Mouse (Mus musculus): ENCODE measurements around the gene Syngap1. TPM values are rescaled to one million over a fixed set of nuclear protein-coding genes. Genes with fewer than 3 reads are reported as not detected.
A peak's percentile ranks its signal among the peaks of the same experiment; 100 is the strongest.
"Not testable (repeated sequence)": the region's sequence is repeated elsewhere in the genome, so short reads cannot be mapped to it uniquely, and the experiment has no call there.

Gene Syngap1
- polyA plus RNA-seq, 2 experiments from 2014 or later = not detected

DNA sequence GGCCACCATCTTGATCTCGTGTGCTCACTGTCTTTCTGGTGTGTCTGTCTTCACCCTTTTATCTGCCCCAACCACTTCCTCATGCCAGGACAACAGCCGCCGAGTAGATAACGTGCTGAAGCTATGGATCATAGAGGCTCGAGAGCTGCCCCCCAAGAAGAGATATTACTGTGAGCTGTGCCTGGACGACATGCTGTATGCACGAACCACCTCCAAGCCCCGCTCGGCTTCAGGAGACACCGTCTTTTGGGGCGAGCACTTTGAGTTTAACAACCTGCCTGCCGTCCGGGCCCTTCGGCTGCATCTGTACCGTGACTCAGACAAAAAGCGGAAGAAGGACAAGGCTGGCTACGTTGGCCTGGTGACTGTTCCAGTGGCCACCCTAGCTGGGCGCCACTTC is 15.8 kb downstream of the Syngap1 start:
- ATAC-seq = no peak

DNA sequence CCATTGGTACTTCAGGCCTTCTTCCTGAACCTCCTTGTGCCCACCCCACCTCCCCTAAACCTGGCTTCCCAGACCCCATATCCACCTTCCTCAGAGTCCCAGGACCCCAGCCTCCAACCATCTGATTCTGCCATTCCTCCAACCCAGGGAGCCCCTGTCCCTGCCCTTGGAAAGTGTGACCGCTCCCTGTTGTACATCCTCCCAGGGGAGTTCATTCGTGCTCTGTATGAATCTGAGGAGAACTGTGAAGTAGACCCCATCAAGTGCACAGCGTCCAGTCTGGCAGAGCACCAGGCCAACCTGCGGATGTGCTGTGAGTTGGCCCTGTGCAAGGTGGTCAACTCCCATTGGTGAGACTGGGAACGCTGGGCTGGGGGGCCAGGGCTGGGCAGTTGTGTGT is 16.8 kb downstream of the Syngap1 start:
- ATAC-seq = no peak

DNA sequence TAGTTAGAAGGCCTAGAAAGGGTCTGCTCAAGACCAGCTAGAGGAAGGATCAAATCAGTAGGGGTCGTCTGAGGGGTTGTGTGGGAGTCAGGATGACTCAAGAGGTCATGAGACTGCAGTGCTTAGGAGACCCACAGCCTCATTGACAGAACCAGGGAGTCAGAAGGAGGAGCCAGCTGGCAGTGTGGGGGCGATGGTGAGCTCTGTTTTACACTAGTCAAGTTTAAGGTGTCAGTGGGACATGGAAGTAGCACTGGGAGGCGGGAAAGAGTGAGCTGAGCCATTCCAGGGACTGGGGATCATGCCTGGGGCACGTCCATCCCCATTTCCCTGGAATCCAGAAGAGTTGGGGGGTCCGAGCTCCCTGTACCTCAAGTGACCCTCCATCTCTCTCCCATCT is 17.8 kb downstream of the Syngap1 start:
- no peak for ATAC-seq

DNA sequence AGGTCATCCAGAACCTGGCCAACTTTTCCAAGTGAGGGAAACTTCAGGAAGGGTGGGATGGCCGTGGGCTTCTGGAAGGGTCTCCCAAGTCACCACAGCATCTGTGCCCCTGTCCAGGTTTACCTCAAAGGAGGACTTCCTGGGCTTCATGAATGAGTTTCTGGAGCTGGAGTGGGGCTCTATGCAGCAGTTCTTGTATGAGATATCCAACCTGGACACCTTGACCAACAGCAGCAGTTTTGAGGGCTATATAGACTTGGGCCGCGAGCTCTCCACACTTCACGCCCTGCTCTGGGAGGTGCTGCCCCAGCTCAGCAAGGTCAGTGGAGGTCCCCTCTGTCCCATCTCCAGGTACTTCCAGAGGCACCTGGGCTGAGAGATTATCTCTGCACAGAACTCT is 18.8 kb downstream of the Syngap1 start:
- ATAC-seq = no peak

DNA sequence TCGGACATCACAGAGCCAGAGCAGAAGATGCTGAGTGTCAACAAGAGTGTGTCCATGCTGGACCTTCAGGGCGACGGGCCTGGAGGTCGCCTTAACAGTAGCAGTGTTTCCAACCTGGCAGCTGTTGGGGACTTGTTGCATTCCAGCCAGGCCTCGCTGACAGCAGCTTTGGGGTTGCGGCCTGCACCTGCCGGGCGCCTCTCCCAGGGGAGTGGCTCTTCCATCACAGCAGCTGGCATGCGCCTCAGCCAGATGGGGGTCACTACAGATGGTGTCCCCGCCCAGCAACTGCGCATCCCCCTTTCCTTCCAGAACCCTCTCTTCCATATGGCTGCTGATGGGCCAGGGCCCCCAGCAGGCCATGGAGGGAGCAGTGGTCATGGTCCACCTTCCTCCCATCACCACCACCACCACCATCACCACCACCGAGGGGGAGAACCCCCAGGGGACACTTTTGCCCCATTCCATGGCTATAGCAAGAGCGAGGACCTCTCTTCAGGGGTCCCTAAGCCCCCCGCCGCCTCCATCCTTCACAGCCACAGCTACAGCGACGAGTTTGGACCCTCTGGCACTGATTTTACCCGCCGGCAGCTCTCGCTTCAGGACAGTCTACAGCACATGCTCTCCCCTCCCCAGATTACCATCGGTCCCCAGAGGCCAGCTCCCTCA is 20.7 kb downstream of the Syngap1 start:
- no peak for ATAC-seq

DNA sequence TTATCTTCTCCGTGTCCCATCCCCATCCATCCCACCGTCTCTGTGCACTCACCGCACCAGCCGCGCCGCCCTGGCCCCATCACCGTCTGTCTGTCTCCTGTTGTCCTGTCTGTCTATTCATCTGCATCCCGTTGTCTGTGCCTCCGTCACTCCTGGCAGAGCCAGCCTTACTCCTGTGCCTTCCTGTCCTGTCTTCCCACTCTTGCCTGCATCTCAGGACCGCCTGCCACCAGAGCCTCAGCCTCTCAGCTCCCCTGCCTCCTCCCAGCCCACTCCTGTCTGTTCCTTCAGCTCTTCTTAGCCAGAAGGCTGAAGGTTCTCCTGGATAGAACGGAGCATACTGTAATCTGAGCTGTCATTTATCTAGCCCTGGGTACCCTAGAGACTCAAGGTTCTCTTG is 25.9 kb downstream of the Syngap1 start:
- ATAC-seq = no peak

DNA sequence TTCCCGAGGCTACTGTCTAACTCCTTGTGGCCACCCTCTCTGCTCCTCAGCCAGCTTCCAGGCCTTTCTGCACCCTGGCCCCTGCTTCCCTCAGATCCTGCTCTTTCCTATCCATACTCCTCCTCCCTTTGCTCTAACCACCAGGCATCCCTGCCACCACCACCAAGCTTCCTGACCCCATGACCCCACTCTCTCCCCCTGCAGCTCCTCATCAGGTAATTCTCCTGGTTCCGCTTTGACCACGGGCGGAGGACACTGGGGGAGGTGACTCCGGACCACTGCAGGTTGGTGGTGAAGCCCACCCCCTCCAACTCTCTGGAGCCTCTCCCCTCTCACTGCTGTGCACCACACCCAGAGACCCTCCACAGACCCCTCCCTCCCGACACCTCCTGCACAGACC is 26.4 kb downstream of the Syngap1 start:
- no peak for ATAC-seq

DNA sequence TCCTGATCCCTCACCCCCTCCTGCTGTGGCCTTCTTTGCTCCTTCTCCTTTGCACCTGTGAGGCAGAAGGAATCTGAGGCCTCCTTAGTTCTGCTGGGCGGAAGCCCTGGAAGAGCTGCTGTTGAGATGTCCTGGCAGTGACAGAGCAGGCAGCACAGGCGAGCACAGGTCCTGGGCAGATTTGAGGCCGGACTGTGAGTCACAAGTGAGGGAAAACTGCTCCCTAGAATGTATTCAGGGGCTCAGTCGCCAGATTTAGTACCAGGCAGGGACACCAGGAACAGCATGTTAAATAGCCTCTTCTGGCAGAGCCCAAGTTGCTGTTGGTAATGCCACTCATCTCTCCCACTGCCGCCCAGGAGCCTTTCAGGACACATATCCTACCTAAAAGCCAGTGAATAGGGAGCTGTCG is 27.2 kb downstream of the Syngap1 start:
- no peak for ATAC-seq

DNA sequence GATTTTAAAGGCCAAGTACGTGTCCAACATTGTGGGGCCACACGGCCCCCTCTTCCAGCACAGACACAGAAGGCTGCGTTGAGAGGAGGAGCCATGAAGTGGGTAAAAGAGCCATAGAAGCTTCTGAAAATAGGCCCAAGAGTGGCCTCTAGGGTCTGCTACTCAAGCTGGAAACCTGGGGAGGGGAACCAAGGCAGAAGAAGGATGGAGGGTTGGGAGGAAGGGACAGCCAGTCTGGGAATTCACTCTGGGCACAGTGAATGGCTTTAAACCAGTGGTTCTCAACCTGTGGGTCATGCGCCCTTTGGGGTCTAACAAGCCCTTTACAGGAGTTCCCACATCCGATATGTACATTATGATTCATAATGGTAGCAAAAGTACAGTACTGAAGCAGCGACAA is 28.2 kb downstream of the Syngap1 start:
- ATAC-seq = no peak

DNA sequence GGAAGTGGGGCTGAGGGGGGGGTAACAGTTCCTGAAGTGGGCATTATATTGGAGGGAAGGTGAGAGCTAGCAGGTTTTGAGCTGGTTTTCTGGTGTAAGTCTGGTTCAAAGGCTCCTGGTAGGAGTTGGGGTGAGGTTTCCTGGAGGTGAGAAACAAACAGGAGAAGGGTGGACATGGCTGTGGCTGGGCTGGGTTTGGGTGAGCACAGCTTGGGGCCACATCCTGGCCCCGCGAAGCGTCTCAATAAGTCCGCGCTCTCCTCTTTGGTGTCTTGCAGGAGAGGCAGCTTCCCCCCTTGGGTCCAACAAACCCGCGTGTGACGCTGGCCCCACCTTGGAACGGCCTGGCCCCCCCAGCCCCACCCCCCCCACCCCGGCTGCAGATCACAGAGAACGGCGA is 29.2 kb downstream of the Syngap1 start:
- no peak for ATAC-seq

DNA sequence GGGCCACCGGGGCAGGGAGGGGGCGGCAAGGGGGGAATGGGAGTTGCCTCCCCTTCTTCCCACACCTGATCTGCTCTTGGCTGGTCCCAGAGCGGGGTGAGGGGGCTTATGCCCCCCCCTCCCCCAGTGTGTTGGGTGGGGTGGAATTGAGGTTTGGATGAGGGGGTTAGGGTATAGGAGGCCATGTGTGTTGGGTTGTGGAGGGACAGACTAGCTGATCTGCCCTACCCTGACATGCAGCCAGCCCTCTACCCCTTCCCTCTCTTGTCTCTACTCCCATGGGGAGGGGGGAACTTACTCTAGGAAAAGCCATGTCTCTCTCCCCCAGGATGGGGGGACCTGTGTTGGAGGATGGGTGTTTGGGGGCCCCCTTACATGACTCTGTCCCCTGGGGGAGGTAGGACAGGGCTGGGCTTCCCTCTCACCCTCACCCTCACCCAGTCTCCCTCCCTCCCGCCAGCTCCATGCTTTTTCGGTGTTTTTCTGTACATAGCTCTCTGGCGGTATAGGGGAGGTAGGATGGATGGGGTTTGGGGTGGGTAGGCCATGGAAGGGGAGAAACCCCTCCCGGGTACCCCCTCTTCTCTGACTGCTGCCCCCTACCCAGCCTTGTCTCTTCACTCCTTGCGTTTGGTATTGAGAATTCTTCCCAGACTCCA is 30.3 kb downstream of the Syngap1 start:
- ATAC-seq = no peak

DNA sequence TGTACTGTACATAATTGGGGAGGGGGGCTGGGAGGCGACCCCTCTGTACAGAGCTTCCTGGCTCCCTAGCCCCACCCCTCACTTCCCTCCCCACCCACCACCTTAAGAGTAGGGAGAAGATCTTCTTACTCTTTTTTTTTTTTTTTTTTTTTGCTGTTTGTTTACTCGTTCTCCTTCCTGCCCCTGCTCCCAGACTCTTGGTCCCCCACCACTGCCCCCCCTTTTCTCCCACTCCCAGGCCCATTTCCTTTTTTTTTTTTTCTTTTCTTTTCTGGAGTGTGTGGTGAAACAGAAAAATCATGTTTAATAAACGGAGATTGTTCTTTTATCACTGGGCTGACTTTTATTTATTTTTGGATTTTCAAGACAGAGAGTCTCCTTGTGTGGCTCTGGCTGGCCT is 31.1 kb downstream of the Syngap1 start:
- no peak for ATAC-seq

DNA sequence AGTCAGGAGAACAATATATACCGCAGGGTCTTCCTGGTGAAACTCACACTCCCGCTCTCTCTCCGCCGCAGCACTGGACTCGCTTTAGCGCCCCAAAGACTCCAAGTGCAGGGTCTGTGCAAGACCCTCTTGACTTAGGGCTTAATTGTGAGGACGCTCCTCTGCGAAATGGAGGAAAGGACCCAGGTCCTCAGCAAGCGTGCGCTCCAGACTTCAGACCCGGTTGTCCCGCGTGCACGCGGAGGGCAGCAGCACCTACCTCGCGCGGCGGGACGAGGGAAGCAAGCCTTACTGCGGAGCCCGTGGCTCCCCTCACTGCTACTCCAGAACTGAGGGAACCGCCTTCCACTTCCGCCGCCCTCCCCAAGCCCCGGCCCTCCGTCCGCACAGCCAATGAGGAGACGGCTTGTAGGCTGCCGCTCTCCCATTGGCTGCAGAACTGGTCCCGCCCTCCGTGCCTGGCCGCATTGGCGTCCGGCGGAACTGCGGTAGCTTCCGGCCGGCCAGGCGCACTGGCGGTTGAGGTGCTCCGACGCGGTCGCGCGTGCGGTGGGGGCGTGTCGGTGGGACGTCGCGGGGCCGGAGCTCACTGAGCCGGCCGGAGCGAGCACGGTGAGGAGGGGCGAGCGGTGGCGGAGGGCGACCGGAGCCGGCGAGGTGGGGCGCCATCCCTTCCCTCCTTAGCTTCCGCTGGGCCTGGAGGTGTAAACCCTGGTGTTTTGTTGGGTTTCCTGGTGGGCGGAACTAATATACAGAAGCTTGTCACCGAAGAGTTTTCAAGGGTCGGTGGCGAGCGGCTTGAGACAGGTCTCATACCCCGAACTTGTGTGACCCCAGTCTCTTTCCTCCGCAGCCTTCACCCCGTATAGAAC is 31.9 kb downstream of the Syngap1 start, which contains the start of gene Zbtb9:
Gene Zbtb9 (plus strand): TSS at position 465 of the 872 bp plus-strand sequence.
- peak; percentile 98 for ATAC-seq

DNA sequence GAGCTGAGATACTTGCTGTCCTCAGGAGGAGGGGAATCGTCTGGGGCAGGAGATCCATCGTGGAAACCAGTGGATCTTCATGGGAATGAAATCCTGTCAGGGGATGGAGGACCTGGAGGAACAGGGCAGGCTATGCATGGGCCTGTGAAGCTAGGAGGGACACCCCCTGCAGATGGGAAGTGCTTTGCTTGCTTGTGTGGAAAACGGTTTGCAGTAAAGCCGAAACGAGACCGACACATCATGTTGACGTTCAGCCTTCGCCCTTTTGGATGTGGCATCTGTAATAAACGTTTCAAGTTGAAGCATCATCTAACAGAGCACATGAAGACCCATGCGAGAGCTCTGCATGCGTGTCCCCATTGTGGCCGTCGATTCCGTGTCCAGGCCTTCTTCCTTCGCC is 33.5 kb downstream of the Syngap1 start:
- no peak for ATAC-seq

DNA sequence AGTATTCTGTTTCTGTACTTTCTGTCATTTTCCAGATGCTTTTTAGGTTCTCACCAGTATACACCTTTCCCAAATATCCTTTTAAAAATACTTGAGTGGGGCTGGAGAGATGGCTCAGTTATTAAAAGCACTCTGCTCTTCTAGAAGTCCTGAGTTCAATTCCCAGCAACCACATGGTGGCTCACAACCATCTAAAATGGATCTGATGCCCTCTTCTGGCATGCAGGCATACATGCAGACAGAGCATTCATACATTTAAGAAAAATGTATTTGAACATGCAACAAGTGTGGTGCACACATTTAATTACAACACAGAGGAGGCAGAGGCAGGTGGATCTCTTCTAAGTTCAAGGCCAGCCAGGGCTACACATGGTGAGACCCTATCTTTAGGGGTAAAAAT is 34.4 kb downstream of the Syngap1 start:
- no peak for ATAC-seq

DNA sequence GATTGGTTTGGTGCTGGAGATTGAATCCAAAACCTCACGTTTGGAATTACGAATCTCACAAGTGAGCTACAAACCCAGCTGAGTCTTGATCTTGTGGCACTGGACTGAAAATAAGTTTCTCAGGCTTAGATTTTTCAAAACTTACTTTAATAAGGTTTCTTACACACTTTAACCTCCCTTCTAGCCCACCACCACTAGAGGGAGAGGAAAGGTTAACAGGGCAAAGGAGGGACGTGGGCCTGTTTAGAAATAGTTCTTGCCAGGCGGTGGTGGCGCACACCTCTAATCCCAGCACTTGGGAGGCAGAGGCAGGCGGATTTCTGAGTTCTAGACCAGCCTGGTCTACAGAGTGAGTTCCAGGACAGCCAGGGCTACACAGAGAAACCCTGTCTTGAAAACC is 36.3 kb downstream of the Syngap1 start:
- not testable (repeated sequence) for ATAC-seq

DNA sequence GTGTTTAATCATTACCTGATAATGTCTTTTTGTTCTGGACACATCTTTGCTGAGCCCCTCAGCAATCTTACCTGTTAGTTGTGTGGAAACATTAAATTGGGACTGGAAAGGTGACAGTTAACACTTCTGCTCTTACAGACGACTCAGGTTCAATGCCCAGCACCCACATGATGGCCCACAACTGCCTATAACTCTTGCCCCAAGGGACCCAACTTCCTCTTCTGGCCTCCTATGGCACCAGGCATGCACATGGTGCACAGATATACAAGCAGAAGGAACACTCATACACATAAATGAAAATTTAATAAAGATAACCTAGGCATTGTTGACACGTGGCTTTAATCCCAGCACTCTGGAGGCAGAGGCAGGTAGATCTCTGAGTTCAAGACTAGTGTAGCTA is 38.4 kb downstream of the Syngap1 start:
- no peak for ATAC-seq

DNA sequence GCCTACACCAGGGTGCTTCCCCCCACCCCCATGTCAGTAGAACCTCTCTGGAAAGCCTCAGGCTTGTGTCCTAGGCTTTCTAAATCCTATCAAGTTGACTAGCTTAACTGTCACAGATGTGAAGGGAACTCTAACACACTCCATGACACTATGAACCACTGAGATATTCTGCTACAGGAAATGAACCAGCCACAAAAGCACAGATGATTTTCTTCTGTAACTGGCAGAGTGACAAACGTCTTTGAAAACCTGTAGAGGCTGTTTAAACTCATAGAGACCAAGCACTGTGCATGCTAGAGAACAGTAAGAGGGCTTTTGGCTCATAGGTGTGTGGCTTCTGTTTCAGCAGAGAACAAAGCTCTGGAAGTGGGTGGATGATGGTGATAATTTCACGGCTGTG is 40.0 kb downstream of the Syngap1 start:
- peak; percentile 59 for ATAC-seq

DNA sequence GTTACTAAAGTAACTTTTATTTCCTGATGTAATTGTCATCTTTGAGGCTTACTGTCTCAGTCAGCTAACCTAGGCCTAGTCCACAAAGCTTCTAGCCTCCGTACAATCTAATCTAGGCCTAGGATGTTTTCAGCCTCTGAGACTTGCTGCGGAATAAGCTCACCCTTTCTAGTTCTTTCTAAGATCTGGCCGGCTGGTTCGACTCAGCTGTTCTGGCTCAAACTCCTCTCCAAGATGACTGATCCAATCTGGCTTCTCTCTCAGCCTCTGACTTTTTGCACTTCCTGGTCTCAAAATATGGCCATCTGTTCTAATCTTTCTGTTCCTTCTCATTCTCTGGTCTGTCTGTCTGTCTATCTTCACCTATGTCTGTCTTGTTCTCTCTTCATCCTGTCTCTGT is 42.3 kb downstream of the Syngap1 start:
- no peak for ATAC-seq

DNA sequence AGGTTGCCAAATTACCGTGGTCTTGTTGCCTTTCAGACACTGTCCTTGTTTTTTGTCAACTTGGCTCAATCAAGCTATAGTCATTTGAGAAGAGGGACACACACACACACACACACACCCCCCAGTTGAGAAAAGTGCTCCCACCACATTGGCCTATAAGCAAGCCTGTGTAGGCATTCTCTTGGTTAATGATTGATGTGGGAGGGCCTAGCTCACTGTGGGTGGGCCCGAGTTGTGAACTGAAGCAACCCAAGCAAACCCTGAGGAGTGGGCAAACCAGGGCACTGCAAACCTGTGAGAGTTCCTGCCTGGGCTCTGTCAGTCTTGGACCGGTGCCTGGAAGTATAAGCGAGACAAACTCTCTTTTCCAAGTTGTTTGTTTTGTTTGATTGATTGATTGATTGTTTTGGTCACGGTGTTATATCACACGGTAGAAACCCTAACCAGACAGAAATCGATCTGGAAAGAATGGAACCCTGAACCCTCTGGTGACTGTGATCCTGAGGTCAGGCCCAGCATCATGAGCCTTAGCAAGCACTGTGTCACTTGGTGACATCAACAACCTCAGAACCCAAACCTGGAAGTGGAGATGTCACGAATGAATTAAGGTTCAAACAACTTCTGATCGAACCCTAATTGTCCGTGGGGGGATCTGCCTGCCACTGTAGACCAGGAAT is 44.6 kb downstream of the Syngap1 start:
- ATAC-seq = no peak

DNA sequence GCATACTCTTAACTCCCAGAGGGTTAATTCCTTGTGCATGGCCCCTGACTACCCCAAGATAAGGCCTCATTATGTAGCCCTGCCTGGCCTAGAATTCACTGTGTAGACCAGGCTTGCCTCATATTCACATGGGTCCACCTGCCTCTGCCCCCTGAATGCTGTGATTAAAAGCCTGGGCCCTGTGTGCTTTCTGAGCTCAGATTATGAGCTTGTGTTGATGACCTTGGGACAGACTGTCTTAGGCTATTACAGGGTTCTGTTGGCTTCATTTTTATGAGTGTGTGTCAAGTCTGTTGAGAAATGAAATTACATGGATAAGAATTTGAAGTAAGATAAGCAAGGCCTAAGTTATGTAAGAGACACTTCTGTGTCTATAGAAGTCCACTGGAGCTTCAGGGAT is 49.5 kb downstream of the Syngap1 start:
- no peak for ATAC-seq

DNA sequence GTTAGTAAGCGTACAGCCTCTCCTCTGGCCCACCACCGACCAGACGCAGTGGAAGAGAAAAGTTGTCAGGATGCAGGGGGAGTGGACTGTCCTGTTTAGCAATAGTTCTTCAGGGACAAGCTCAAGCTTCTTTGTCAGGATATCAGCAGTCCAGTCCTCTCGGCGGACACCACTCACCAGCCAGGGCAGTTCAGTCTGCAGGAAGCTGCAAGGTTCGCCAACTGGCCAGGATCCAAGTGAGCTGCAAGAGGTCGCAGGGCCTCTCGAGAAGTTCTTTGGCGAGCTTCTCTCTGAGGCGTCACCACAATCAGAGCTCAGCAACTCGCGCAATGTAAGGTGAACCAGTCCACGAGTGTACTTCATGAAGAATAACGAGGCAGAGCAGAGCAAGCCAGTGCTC is 53.4 kb downstream of the Syngap1 start:
- ATAC-seq = no peak

DNA sequence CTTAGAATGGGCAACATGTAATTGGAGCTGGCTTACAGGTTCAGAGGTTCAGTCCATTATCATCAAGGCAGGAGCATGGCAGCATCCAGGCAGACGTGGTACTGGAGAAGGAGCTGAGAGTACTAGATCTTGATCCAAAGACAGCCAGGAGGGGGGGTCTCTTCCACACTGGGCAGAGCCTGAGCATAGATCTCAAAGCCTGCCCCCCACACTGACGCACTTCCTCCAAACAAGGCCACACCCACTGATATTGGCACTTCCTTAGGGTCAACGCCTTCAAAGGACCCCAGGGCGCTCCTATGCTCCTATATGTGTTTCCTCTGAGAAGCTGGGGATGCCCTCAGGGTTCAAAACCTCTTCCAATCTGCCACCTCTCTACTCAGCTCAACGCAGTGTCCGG is 54.0 kb downstream of the Syngap1 start:
- ATAC-seq = no peak
